Mouse (Mus musculus) ES-E14 (cell line): ENCODE data around the gene Gm10234.

Source experiments
- CHD2 ChIP-seq: IDR thresholded peaks from 2 replicates; pipeline ENCODE4 v1.6.1; 2014; ENCODE audit warnings: mild to moderate bottlenecking, low read depth, low read length, inconsistent platforms
- HCFC1 ChIP-seq: IDR thresholded peaks from 2 replicates; pipeline ENCODE4 v1.6.1; 2012; ENCODE audit warnings: low read length, inconsistent platforms, borderline replicate concordance; ENCODE audit not compliant: insufficient read depth

- TF ChIP-seq HCFC1 (no peak), CHD2 (no peak)
Observed at GRCm38 (mm10) chr6:95353886-95354285, 32.0 kb downstream of the Gm10234 start.
